Mouse (Mus musculus): ENCODE measurements around the gene March1. TPM values are rescaled to one million over a fixed set of nuclear protein-coding genes. Genes with fewer than 3 reads are reported as not detected.

March1 gene
- polyA plus RNA-seq, 1 experiment from 2014 or later = 54.5 TPM

DNA sequence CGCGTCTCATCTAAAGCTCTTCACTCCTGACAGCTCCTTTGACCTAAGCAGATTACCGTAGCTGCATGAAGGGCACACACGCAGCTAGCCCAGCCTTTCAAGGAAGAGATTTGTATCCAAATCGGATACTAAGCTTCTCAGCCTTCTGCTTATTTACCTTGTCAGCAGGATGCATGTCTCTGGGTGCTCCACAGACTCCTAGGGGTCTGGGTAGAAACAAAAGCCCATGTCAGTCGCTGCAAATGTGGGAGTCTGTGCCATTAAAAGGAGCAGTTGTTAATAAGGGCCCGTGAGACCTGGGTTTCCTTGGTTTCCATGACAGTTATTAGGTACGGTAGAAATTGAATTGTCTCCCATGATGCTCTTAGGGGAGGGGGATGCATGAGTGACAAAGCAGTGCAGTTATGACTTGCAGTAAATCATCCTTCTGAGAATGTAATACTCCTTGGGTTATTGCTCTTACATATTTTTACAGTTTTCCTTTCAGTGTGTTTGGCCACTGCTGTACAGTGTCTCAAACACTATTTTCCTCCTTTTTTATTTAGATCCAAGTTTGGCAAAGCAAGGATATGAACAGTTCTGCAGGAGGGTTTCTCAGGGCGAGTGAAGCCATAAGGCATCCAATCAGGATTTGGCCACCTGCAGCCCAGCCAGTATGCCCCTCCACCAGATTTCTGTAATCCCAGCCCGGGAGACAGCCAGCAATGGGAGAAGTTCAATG, 349.0 kb downstream of the March1 start:
- DNase-seq = peak; percentile 80
- H3K27ac ChIP-seq (replicated peaks; ENCODE audit: low read depth, low read length) = peak overlapping the region; percentile 80
- H3K9ac ChIP-seq (replicated peaks; ENCODE audit: low read length) = peak overlapping the region; percentile 47; the same call in 1 of the 2 replicates
- no peaks in the 10 kb centered on the region for H3K9me3 ChIP-seq (ENCODE audit: control insufficient read depth, low read length)
- H3K27me3 ChIP-seq (ENCODE audit: control insufficient read depth, insufficient read depth, low read length) = no peaks in the 10 kb centered on the region
- peak; percentile 86 for ATAC-seq (ENCODE audit: low FRiP score, low TSS enrichment)
- H3K4me2 ChIP-seq (ENCODE audit: low read length) = peak overlapping the region; percentile 51
- WGBS = under 1% methylated on average over 10 of the region's 10 CpGs
- H3K4me3 ChIP-seq (replicated peaks; ENCODE audit: low read depth, low read length) = peak overlapping the region; percentile 22
- H3K36me3 ChIP-seq (ENCODE audit: control insufficient read depth, insufficient read depth, low read length) = no peaks in the 10 kb centered on the region
- H3K4me1 ChIP-seq (ENCODE audit: control insufficient read depth, insufficient read depth, low read length) = peaks cover 17% of the 10 kb centered on the region

DNA sequence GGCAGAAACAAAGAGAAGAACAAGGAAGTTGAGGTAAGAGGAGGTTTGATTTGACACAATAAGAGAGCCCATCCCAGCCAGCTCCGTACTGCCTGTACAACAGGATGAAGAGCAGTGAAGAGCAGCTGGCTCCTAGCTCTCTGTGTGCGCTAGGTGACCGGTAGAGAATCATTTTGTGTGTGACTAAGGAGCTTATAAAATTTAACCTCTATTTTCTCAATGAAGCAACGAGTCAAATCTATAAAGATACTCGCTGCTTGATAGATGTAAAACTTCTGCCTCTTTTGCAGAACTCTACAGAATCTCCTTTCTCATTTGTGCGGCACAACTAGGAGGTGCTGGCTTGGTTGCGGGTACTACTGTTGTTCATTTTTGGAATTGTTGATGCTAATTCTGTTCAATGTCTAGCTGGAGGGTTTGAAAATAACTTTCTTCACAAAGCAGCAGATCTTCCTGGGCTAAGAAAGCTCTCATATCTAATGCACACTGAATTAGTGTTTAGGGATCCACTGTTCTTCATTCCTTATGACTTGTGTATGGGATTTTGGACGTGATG, 349.6 kb downstream of the March1 start:
- DNase-seq (peak; percentile 56), ATAC-seq (ENCODE audit: low FRiP score, low TSS enrichment) (no peak)
- H3K4me2 ChIP-seq (ENCODE audit: low read length) = peak overlapping the region; percentile 51
- H3K9me3 ChIP-seq (ENCODE audit: control insufficient read depth, low read length) = no peaks in the 10 kb centered on the region
- peak overlapping the region; percentile 80 for H3K27ac ChIP-seq (replicated peaks; ENCODE audit: low read depth, low read length)
- H3K4me3 ChIP-seq (replicated peaks; ENCODE audit: low read depth, low read length) = peak overlapping the region; percentile 22
- H3K36me3 ChIP-seq (ENCODE audit: control insufficient read depth, insufficient read depth, low read length) = no peaks in the 10 kb centered on the region
- no peaks in the 10 kb centered on the region for H3K27me3 ChIP-seq (ENCODE audit: control insufficient read depth, insufficient read depth, low read length)
- WGBS = 14% methylated on average over 8 of the region's 8 CpGs
- H3K9ac ChIP-seq (replicated peaks; ENCODE audit: low read length) = peak overlapping the region; percentile 1; the same call in 1 of the 2 replicates
- H3K4me1 ChIP-seq (ENCODE audit: control insufficient read depth, insufficient read depth, low read length) = peaks cover 17% of the 10 kb centered on the region

DNA sequence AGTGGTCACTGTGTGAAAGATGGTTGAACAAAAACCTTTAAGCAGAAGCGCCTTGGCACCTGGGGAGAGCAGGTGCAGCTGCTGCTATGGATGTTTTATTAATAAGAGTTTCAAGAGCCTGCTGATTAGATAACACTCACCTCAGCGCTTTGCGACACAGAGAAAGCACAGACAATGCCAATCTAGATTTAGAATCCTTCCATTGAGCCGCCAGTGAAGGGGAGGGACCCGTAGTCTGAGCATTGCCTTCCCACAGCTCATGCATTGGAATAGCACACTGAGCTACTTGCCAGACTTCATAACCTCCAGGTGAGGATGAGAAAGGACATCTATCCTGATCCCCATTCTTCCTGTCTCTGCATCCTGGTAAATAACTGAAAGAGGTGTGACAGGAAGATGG, 359.2 kb downstream of the March1 start:
- H3K4me2 ChIP-seq (ENCODE audit: low read length) = no peak overlapping the region
- no peaks in the 10 kb centered on the region for H3K9me3 ChIP-seq (ENCODE audit: control insufficient read depth, low read length)
- no peak overlapping the region for H3K4me3 ChIP-seq (replicated peaks; ENCODE audit: low read depth, low read length)
- H3K36me3 ChIP-seq (ENCODE audit: control insufficient read depth, insufficient read depth, low read length) = no peaks in the 10 kb centered on the region
- no peak overlapping the region for H3K9ac ChIP-seq (replicated peaks; ENCODE audit: low read length)
- WGBS = 45% methylated on average over 5 of the region's 5 CpGs
- ATAC-seq (ENCODE audit: low FRiP score, low TSS enrichment) (no peak), DNase-seq (peak; percentile 47)
- H3K27me3 ChIP-seq (ENCODE audit: control insufficient read depth, insufficient read depth, low read length) = no peaks in the 10 kb centered on the region
- H3K27ac ChIP-seq (replicated peaks; ENCODE audit: low read depth, low read length) = no peak overlapping the region
- H3K4me1 ChIP-seq (ENCODE audit: control insufficient read depth, insufficient read depth, low read length) = 0 out of 2 replicates have a peak, but pooled peaks cover 5% of the 10 kb centered on the region

DNA sequence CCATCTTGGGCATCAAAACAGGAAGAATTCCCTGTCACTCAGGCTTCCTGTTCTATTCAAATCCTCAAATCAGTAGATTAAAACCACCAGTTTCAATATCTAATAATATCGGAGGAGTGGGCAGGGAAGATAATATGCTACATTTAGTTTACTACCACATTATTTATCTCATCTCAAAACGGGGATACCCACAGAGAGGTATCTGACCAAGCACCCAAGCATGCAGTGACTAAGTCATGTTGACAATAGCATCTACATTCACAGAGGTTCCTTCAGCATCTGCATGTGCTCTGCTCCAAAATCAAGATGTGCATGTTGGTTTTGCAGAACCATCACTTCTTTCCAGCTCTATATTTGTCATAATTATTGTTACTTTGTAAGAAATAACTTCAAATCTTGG, 364.3 kb downstream of the March1 start:
- no peaks in the 10 kb centered on the region for H3K9me3 ChIP-seq (ENCODE audit: control insufficient read depth, low read length)
- H3K27me3 ChIP-seq (ENCODE audit: control insufficient read depth, insufficient read depth, low read length) = no peaks in the 10 kb centered on the region
- DNase-seq (no peak), ATAC-seq (ENCODE audit: low FRiP score, low TSS enrichment) (no peak)
- no peak overlapping the region for H3K4me3 ChIP-seq (replicated peaks; ENCODE audit: low read depth, low read length)
- H3K4me1 ChIP-seq (ENCODE audit: control insufficient read depth, insufficient read depth, low read length) = 0 out of 2 replicates have a peak, but pooled peaks cover 3% of the 10 kb centered on the region
- H3K36me3 ChIP-seq (ENCODE audit: control insufficient read depth, insufficient read depth, low read length) = no peaks in the 10 kb centered on the region
- H3K27ac ChIP-seq (replicated peaks; ENCODE audit: low read depth, low read length) = no peak overlapping the region
- no peak overlapping the region for H3K4me2 ChIP-seq (ENCODE audit: low read length)
- no peak overlapping the region for H3K9ac ChIP-seq (replicated peaks; ENCODE audit: low read length)
- WGBS = 89% methylated on average over 2 of the region's 2 CpGs

DNA sequence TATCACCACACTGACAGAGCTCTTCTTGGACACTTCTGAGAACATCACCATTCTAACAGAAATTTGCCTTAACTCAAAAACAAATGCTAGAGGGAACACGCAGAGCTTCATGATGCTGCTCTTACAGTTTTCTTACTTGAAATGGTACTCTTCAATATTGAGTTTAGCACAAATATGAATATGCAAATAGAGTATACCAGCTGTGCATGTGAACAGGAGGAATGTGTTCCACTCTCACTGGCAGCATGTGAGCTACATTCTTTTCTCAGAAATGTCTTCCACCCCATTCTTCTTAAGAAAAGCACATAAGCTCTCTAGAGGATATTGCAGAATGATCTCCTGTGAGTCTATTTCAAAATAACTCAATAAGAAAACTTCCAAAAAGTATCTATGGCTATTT, 370.0 kb downstream of the March1 start:
- H3K36me3 ChIP-seq (ENCODE audit: control insufficient read depth, insufficient read depth, low read length) = no peaks in the 10 kb centered on the region
- H3K9ac ChIP-seq (replicated peaks; ENCODE audit: low read length) = no peak overlapping the region
- H3K4me3 ChIP-seq (replicated peaks; ENCODE audit: low read depth, low read length) = no peak overlapping the region
- ATAC-seq (ENCODE audit: low FRiP score, low TSS enrichment) (no peak), DNase-seq (no peak)
- WGBS = 93% methylated on average over 1 of the region's 1 CpGs
- H3K4me2 ChIP-seq (ENCODE audit: low read length) = no peak overlapping the region
- H3K4me1 ChIP-seq (ENCODE audit: control insufficient read depth, insufficient read depth, low read length) = no peaks in the 10 kb centered on the region
- no peak overlapping the region for H3K27ac ChIP-seq (replicated peaks; ENCODE audit: low read depth, low read length)
- H3K9me3 ChIP-seq (ENCODE audit: control insufficient read depth, low read length) = no peaks in the 10 kb centered on the region
- no peaks in the 10 kb centered on the region for H3K27me3 ChIP-seq (ENCODE audit: control insufficient read depth, insufficient read depth, low read length)

DNA sequence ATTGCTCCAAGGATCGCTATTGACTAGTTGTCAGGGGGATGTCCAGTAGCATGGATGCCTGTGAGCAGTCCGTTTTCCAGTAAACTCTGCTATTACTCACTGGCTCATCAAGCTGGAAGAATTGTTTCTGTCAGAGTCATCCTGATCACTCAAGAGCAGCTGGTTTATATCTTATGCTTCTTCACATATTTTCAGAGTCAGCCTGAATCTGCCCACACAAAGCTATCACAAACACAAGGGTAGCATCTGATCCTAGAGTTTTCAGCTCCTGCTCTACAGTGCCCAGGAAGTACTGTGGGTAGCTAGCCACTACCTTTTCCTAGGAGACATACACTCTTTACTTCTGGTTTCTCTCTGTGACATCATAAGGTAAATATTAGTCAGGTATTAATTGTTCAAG, 405.1 kb downstream of the March1 start:
- no peak overlapping the region for H3K4me3 ChIP-seq (replicated peaks; ENCODE audit: low read depth, low read length)
- no peaks in the 10 kb centered on the region for H3K9me3 ChIP-seq (ENCODE audit: control insufficient read depth, low read length)
- no peak overlapping the region for H3K4me2 ChIP-seq (ENCODE audit: low read length)
- no peak for DNase-seq
- no peaks in the 10 kb centered on the region for H3K27me3 ChIP-seq (ENCODE audit: control insufficient read depth, insufficient read depth, low read length)
- no peak overlapping the region for H3K9ac ChIP-seq (replicated peaks; ENCODE audit: low read length)
- no peak overlapping the region for H3K27ac ChIP-seq (replicated peaks; ENCODE audit: low read depth, low read length)
- no peaks in the 10 kb centered on the region for H3K36me3 ChIP-seq (ENCODE audit: control insufficient read depth, insufficient read depth, low read length)
- H3K4me1 ChIP-seq (ENCODE audit: control insufficient read depth, insufficient read depth, low read length) = no peaks in the 10 kb centered on the region
- no peak for ATAC-seq (ENCODE audit: low FRiP score, low TSS enrichment)
- WGBS = 90% methylated on average over 2 of the region's 2 CpGs

DNA sequence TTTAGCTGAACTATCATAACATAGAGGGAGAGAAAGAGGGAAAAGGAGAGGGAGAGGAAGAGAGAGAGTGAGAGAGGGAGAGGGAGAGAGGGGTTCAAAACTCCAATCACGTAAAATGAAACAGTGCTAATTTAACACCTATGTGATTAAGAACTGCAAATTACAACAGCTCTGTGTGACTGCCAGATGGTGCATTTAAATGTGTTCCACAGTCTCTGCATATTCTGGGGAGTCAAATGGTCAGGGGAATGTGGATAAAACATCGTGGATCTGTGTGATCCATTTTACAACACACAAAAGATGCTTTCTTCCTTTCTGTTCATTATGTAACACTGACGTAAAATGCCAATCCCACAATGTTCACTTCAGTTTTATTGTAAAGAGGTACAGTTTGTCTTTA, 416.0 kb downstream of the March1 start:
- H3K27me3 ChIP-seq (ENCODE audit: control insufficient read depth, insufficient read depth, low read length) = no peaks in the 10 kb centered on the region
- no peak for DNase-seq
- 63% methylated on average over 3 of the region's 3 CpGs for WGBS
- no peak overlapping the region for H3K4me2 ChIP-seq (ENCODE audit: low read length)
- no peak for ATAC-seq (ENCODE audit: low FRiP score, low TSS enrichment)
- H3K36me3 ChIP-seq (ENCODE audit: control insufficient read depth, insufficient read depth, low read length) = no peaks in the 10 kb centered on the region
- H3K4me3 ChIP-seq (replicated peaks; ENCODE audit: low read depth, low read length) = no peak overlapping the region
- no peak overlapping the region for H3K9ac ChIP-seq (replicated peaks; ENCODE audit: low read length)
- H3K9me3 ChIP-seq (ENCODE audit: control insufficient read depth, low read length) = 0 out of 2 replicates have a peak, but pooled peaks cover 4% of the 10 kb centered on the region
- no peak overlapping the region for H3K27ac ChIP-seq (replicated peaks; ENCODE audit: low read depth, low read length)
- no peaks in the 10 kb centered on the region for H3K4me1 ChIP-seq (ENCODE audit: control insufficient read depth, insufficient read depth, low read length)

DNA sequence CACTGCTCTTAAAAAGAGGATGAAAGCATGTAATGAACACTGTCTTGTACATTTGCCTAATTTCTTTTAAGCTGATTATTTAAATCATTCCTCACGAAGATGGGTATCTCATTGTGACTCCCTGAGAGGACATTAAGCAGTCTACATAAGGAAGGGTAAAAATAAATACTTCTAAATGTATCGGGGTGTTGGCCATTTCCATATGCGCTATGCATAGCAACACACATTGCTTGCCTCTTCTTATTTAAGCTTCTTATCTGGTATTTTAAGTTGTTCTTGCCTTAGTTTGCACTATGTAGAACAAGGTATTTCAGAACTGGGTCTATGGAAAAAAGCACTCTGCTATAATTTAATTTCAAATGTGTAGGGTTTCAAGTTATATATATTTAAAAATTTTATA, 416.7 kb downstream of the March1 start:
- Histone ChIP-seq H3K27ac (replicated peaks; ENCODE audit: low read depth, low read length) (no peak overlapping the region), H3K4me3 (replicated peaks; ENCODE audit: low read depth, low read length) (no peak overlapping the region), H3K36me3 (ENCODE audit: control insufficient read depth, insufficient read depth, low read length) (no peaks in the 10 kb centered on the region), H3K4me2 (ENCODE audit: low read length) (no peak overlapping the region), H3K9ac (replicated peaks; ENCODE audit: low read length) (no peak overlapping the region), H3K9me3 (ENCODE audit: control insufficient read depth, low read length) (0 out of 2 replicates have a peak, but pooled peaks cover 4% of the 10 kb centered on the region), H3K4me1 (ENCODE audit: control insufficient read depth, insufficient read depth, low read length) (no peaks in the 10 kb centered on the region), H3K27me3 (ENCODE audit: control insufficient read depth, insufficient read depth, low read length) (no peaks in the 10 kb centered on the region)
- WGBS = 77% methylated on average over 3 of the region's 3 CpGs
- ATAC-seq (ENCODE audit: low FRiP score, low TSS enrichment) = no peak
- DNase-seq = no peak

DNA sequence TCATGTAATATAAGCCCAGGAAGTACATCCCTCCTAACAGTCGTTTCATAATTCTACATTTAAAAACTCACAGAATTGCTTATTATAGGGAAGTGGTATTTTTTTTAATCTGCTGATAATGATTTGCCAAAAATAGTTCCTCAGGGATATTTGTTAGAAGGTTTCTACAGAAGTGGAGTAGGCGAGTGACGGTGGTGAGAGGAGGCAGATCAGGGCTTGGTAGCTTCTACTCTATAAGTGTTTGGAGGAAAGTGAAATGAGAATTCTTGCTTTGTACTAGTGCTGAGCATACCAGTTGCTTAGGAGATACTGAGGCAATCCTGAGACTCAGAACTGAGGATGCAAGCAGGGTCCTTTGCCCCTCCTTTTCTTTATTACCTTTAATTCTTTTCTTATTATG, 476.5 kb downstream of the March1 start:
- no peak overlapping the region for H3K9ac ChIP-seq (replicated peaks; ENCODE audit: low read length)
- ATAC-seq (ENCODE audit: low FRiP score, low TSS enrichment) (no peak), DNase-seq (no peak)
- H3K4me2 ChIP-seq (ENCODE audit: low read length) = no peak overlapping the region
- H3K27ac ChIP-seq (replicated peaks; ENCODE audit: low read depth, low read length) = no peak overlapping the region
- H3K9me3 ChIP-seq (ENCODE audit: control insufficient read depth, low read length) = no peaks in the 10 kb centered on the region
- H3K27me3 ChIP-seq (ENCODE audit: control insufficient read depth, insufficient read depth, low read length) = no peaks in the 10 kb centered on the region
- WGBS = 90% methylated on average over 3 of the region's 3 CpGs
- no peaks in the 10 kb centered on the region for H3K36me3 ChIP-seq (ENCODE audit: control insufficient read depth, insufficient read depth, low read length)
- H3K4me3 ChIP-seq (replicated peaks; ENCODE audit: low read depth, low read length) = no peak overlapping the region
- H3K4me1 ChIP-seq (ENCODE audit: control insufficient read depth, insufficient read depth, low read length) = no peaks in the 10 kb centered on the region

Data from midbrain, embryonic 14.5 days (tissue).